Mouse (Mus musculus) cerebellum, adult 2 months (tissue): ENCODE measurements around the gene Coro2b. TPM values are rescaled to one million over a fixed set of nuclear protein-coding genes. Genes with fewer than 3 reads are reported as not detected.
"Not testable (repeated sequence)": the region's sequence is repeated elsewhere in the genome, so short reads cannot be mapped to it uniquely, and the experiment has no call there.

Experiments used
- DNase-seq, 2 experiments: peaks; one replicate each; pipeline ENCODE4 v3.0.0; 2021
- H3K27ac ChIP-seq: fragments of 200-500 bp; 2 replicates; pipeline ENCODE4 v1.5.1; 2012; ENCODE audit warnings: low read length, control low read depth, inconsistent platforms; ENCODE audit not compliant: insufficient read depth
- H3K27me3 ChIP-seq: fragments of 200-500 bp; 2 replicates; pipeline ENCODE4 v1.6.1; 2012; ENCODE audit warnings: inconsistent platforms, mild to moderate bottlenecking, low read length, moderate library complexity; ENCODE audit not compliant: control insufficient read depth, insufficient read depth
- H3K4me1 ChIP-seq: fragments of 200-500 bp; 2 replicates; pipeline ENCODE4 v1.6.1; 2011; ENCODE audit warnings: low read length; ENCODE audit not compliant: control insufficient read depth, insufficient read depth
- H3K4me3 ChIP-seq: fragments of 200-500 bp; replicated peaks from 2 replicates; pipeline ENCODE3; 2011; ENCODE audit warnings: mild to moderate bottlenecking, low read depth, low read length, control low read depth; ENCODE audit not compliant: insufficient read depth
- CTCF ChIP-seq: fragments of 200-500 bp; IDR thresholded peaks from 2 replicates; pipeline ENCODE4 v1.5.1; 2011; ENCODE audit warnings: low read depth, mild to moderate bottlenecking, control low read depth, low read length, moderate library complexity, borderline replicate concordance; ENCODE audit not compliant: insufficient read depth
- POLR2A ChIP-seq: fragments of 200-500 bp; IDR thresholded peaks from 2 replicates; pipeline ENCODE4 v1.6.1; 2011; ENCODE audit warnings: low read length, control low read depth, borderline replicate concordance; ENCODE audit not compliant: insufficient read depth
- WGBS: fragments of 180-500 bp; shearing (Covaris S2); methylation state at CpG from one replicate; pipeline ENCODE4 v1.1.7; 2018; 5-methylcytosine and 5-hydroxymethylcytosine counted together
- polyA plus RNA-seq: library from polyadenylated mRNA; depleted of rRNA; stranded (reverse); fragments of >200 nt; gene quantifications from 2 replicates; pipeline ENCODE4 v1.2.3, GENCODE M21; 2012

Gene Coro2b
- polyA plus RNA-seq, 1 experiment, result 210 TPM

GRCm38 (mm10) chr9:62456015-62456414 is 80.8 kb downstream of the Coro2b start:
- WGBS, result 15% methylated on average over 5 of the region's 5 CpGs
- TF ChIP-seq POLR2A, result no peak
- TF ChIP-seq CTCF, result no peak

GRCm38 (mm10) chr9:62455210-62455969 is 81.5 kb downstream of the Coro2b start:
- TF ChIP-seq CTCF (no peak), POLR2A (no peak)
- 55% methylated on average over 8 of the region's 8 CpGs for WGBS
- H3K27ac ChIP-seq, result peak overlapping the region; percentile 44
- DNase-seq, result no peak
- peaks cover 61% of the 10 kb centered on the region for H3K4me1 ChIP-seq
- H3K27me3 ChIP-seq, result no peaks in the 10 kb centered on the region
- H3K4me3 ChIP-seq, result no peak overlapping the region

More at GRCm38 (mm10) chr9:62456015-62456414, 80.8 kb downstream of the Coro2b start:
- Histone ChIP-seq H3K27ac (peak overlapping the region; percentile 44), H3K4me3 (no peak overlapping the region), H3K4me1 (peaks cover 62% of the 10 kb centered on the region), H3K27me3 (no peaks in the 10 kb centered on the region)
- peak; percentile 71 to 75 for DNase-seq

GRCm38 (mm10) chr9:62452373-62452993 is 84.4 kb downstream of the Coro2b start:
- no peak for TF ChIP-seq POLR2A
- TF ChIP-seq CTCF, result no peak
- H3K27me3 ChIP-seq, result no peaks in the 10 kb centered on the region
- WGBS, result 32% methylated on average over 8 of the region's 8 CpGs
- H3K4me3 ChIP-seq, result no peak overlapping the region
- peak; percentile 64 to 67 for DNase-seq
- H3K27ac ChIP-seq, result peak overlapping the region; percentile 79
- peaks cover 55% of the 10 kb centered on the region for H3K4me1 ChIP-seq

- Histone ChIP-seq H3K27ac (peak overlapping the region; percentile 79), H3K27me3 (no peaks in the 10 kb centered on the region), H3K4me3 (no peak overlapping the region), H3K4me1 (peaks cover 55% of the 10 kb centered on the region)
- WGBS, result 25% methylated on average over 8 of the region's 8 CpGs
- TF ChIP-seq POLR2A (no peak), CTCF (no peak)
- peak; percentile 51 to 59 for DNase-seq
These were observed 85.1 kb downstream of the Coro2b start for GRCm38 (mm10) chr9:62451585-62452372.

- no peak for TF ChIP-seq POLR2A
- no peak for TF ChIP-seq CTCF
- H3K4me3 ChIP-seq, result no peak overlapping the region
- peaks cover 51% of the 10 kb centered on the region for H3K4me1 ChIP-seq
- 68% methylated on average over 7 of the region's 7 CpGs for WGBS
- no peak for DNase-seq
- no peaks in the 10 kb centered on the region for H3K27me3 ChIP-seq
- peak overlapping the region; percentile 79 for H3K27ac ChIP-seq
These were observed 86.0 kb downstream of the Coro2b start for GRCm38 (mm10) chr9:62450862-62451261.

GRCm38 (mm10) chr9:62450355-62450754 is 86.5 kb downstream of the Coro2b start:
- peak overlapping the region; percentile 79 for H3K27ac ChIP-seq
- H3K4me1 ChIP-seq, result peaks cover 46% of the 10 kb centered on the region
- H3K27me3 ChIP-seq, result no peaks in the 10 kb centered on the region
- TF ChIP-seq CTCF (no peak), POLR2A (no peak)
- DNase-seq, result peak; percentile 72 to 78
- 22% methylated on average over 6 of the region's 6 CpGs for WGBS
- H3K4me3 ChIP-seq, result no peak overlapping the region

GRCm38 (mm10) chr9:62447337-62447736 is 89.5 kb downstream of the Coro2b start:
- H3K4me1 ChIP-seq, result peaks cover 28% of the 10 kb centered on the region
- not testable (repeated sequence) for H3K27ac ChIP-seq, H3K27me3 ChIP-seq, H3K4me3 ChIP-seq
- DNase-seq, result peak; percentile 65 to 70
- 22% methylated on average over 6 of the region's 10 CpGs for WGBS

- H3K27ac ChIP-seq, result peak overlapping the region; percentile 91
- H3K4me3 ChIP-seq, result no peak overlapping the region
- 4% methylated on average over 3 of the region's 3 CpGs for WGBS
- DNase-seq, result peak; percentile 60 to 63
- peaks cover 35% of the 10 kb centered on the region for H3K4me1 ChIP-seq
- no peak for TF ChIP-seq POLR2A
- TF ChIP-seq CTCF, result no peak
- H3K27me3 ChIP-seq, result no peaks in the 10 kb centered on the region
These were observed 98.1 kb downstream of the Coro2b start for GRCm38 (mm10) chr9:62438755-62439101.
